Mouse (Mus musculus) brown adipose tissue, adult 24 weeks (tissue): ENCODE measurements at regions not wholly inside any gene's neighbourhood (a gene's known extent, or its start where the extent isn't known, plus 50 kb on each side); places are given as distances from the start of the nearest gene placed in this dataset.
"Not testable (repeated sequence)": the region's sequence is repeated elsewhere in the genome, so short reads cannot be mapped to it uniquely, and the experiment has no call there.

Experiments
- H3K27ac ChIP-seq: fragments of 200-500 bp; replicated peaks from 2 replicates; pipeline ENCODE4 v1.5.1; 2012; ENCODE audit warnings: low read depth, mild to moderate bottlenecking, low read length
- H3K4me1 ChIP-seq: fragments of 200-500 bp; 2 replicates; pipeline ENCODE4 v1.6.1; 2012; ENCODE audit warnings: low read length, mixed read lengths; ENCODE audit not compliant: control insufficient read depth, insufficient read depth, insufficient read length
- H3K4me3 ChIP-seq: fragments of 200-500 bp; 2 replicates; pipeline ENCODE4 v1.5.1; 2012; ENCODE audit warnings: low read depth, mild to moderate bottlenecking, low read length, moderate library complexity; ENCODE audit not compliant: insufficient read depth

GRCm38 (mm10) chr13:12667727-12668665 lies 102.3 kb downstream of the Ero1lb start:
- H3K27ac ChIP-seq, H3K4me3 ChIP-seq, H3K4me1 ChIP-seq: not testable (repeated sequence)

- H3K27ac ChIP-seq, H3K4me3 ChIP-seq, H3K4me1 ChIP-seq: not testable (repeated sequence)
These were observed 100.4 kb downstream of the Ero1lb start for GRCm38 (mm10) chr13:12666050-12666449.
